Mouse (Mus musculus) CH12.LX (cell line): ENCODE measurements around the gene Kif18b. TPM values are rescaled to one million over a fixed set of nuclear protein-coding genes. Genes with fewer than 3 reads are reported as not detected.

Experiments used
- DNase-seq: peaks from one replicate; pipeline ENCODE4 v3.0.0-alpha.2; 2013; ENCODE audit errors: extremely low read depth
- H3K27ac ChIP-seq: 2 replicates; pipeline ENCODE4 v1.5.1; 2012; ENCODE audit warnings: low read depth, mild to moderate bottlenecking, control low read depth, moderate library complexity; ENCODE audit not compliant: insufficient read depth
- H3K27me3 ChIP-seq: replicated peaks from 2 replicates; pipeline ENCODE3; 2012; ENCODE audit warnings: inconsistent platforms
- H3K36me3 ChIP-seq, 2 experiments: replicated peaks in 1 of 2; 2 replicates each; pipeline versions ENCODE3 to v1.6.1; 2012; ENCODE audit warnings: inconsistent platforms in 1 of 2, low read length in 1 of 2, mild to moderate bottlenecking in 1 of 2, mixed read lengths in 1 of 2, moderate library complexity in 1 of 2; ENCODE audit not compliant: control insufficient read depth in 1 of 2, insufficient read depth in 1 of 2
- H3K4me1 ChIP-seq, 2 experiments: 2 replicates each; pipeline ENCODE4 v1.6.1; 2012; ENCODE audit warnings: inconsistent platforms in 1 of 2, moderate library complexity in 1 of 2; ENCODE audit not compliant: insufficient read depth in 2 of 2, control insufficient read depth in 1 of 2
- H3K4me2 ChIP-seq: 2 replicates; pipeline ENCODE4 v1.6.1; 2012; ENCODE audit warnings: low read depth, mild to moderate bottlenecking, control low read depth; ENCODE audit not compliant: poor library complexity, insufficient read depth, severe bottlenecking
- H3K4me3 ChIP-seq, 3 experiments: fragments of 150-350 bp in 1 of 3; sonication (generic) in 1 of 3; replicated peaks in 1 of 3; 2 replicates each; pipeline versions ENCODE3 to v1.5.1; 2011 to 2012; ENCODE audit warnings: low read depth in 2 of 3, low read length in 2 of 3, mild to moderate bottlenecking in 2 of 3, moderate library complexity in 2 of 3, control low read depth in 1 of 3, improper control_type of control experiment in 1 of 3, inconsistent platforms in 1 of 3, mixed read lengths in 1 of 3; ENCODE audit not compliant: poor library complexity in 1 of 3
- H3K79me2 ChIP-seq: replicated peaks from 2 replicates; pipeline ENCODE4 v1.6.1; 2012; ENCODE audit warnings: mild to moderate bottlenecking, moderate library complexity; ENCODE audit not compliant: control insufficient read depth, poor library complexity, insufficient read depth, severe bottlenecking; ENCODE audit errors: extremely low read depth
- H3K9ac ChIP-seq: 2 replicates; pipeline ENCODE4 v1.6.1; 2012; ENCODE audit warnings: low read depth, mild to moderate bottlenecking, control low read depth, moderate library complexity; ENCODE audit not compliant: insufficient read depth
- H3K9me3 ChIP-seq: replicated peaks from 2 replicates; pipeline ENCODE3; 2012; ENCODE audit warnings: low read length, inconsistent platforms, mixed read lengths
- CHD2 ChIP-seq: IDR thresholded peaks from 2 replicates; pipeline ENCODE4 v1.6.1; 2011; ENCODE audit warnings: low read length, improper control_type of control experiment
- ELF1 ChIP-seq: IDR thresholded peaks from 2 replicates; pipeline ENCODE4 v1.6.1; 2014; ENCODE audit warnings: low read depth, mild to moderate bottlenecking, inconsistent platforms, low read length, improper control_type of control experiment
- EP300 ChIP-seq: IDR thresholded peaks from 2 replicates; pipeline ENCODE4 v1.6.1; 2011; ENCODE audit warnings: low read length, improper control_type of control experiment
- JUN ChIP-seq: IDR thresholded peaks from 2 replicates; pipeline ENCODE4 v1.6.1; 2011; ENCODE audit warnings: low read depth, mild to moderate bottlenecking, low read length, improper control_type of control experiment, moderate library complexity; ENCODE audit not compliant: insufficient read depth
- JUND ChIP-seq: conservative IDR thresholded peaks from 2 replicates; pipeline ENCODE4 v1.6.1; 2011; ENCODE audit warnings: low read depth, low read length, improper control_type of control experiment
- KAT2A ChIP-seq: IDR thresholded peaks from 2 replicates; pipeline ENCODE4 v1.6.1; 2012; ENCODE audit warnings: low read length, improper control_type of control experiment, inconsistent platforms; ENCODE audit not compliant: insufficient replicate concordance
- MAX ChIP-seq: IDR thresholded peaks from 2 replicates; pipeline ENCODE4 v1.6.1; 2011; ENCODE audit warnings: low read length, improper control_type of control experiment
- MEF2A ChIP-seq: IDR thresholded peaks from 2 replicates; pipeline ENCODE4 v1.6.1; 2014; ENCODE audit warnings: low read depth, mild to moderate bottlenecking, inconsistent platforms, low read length, improper control_type of control experiment, borderline replicate concordance
- MXI1 ChIP-seq: IDR thresholded peaks from 2 replicates; pipeline ENCODE4 v1.6.1; 2011; ENCODE audit warnings: mild to moderate bottlenecking, low read depth, low read length, improper control_type of control experiment
- MYC ChIP-seq: IDR thresholded peaks from 2 replicates; pipeline ENCODE4 v1.6.1; 2011; ENCODE audit warnings: low read depth, mild to moderate bottlenecking, improper control_type of control experiment, low read length
- PAX5 ChIP-seq: IDR thresholded peaks from 2 replicates; pipeline ENCODE4 v1.6.1; 2012; ENCODE audit warnings: low read length, inconsistent platforms, mixed read lengths
- UBTF ChIP-seq: IDR thresholded peaks from 2 replicates; pipeline ENCODE4 v1.6.1; 2012; ENCODE audit warnings: low read depth, mild to moderate bottlenecking, inconsistent platforms, low read length, improper control_type of control experiment, moderate library complexity
- ZKSCAN1 ChIP-seq: IDR thresholded peaks from 2 replicates; pipeline ENCODE4 v1.6.1; 2012; ENCODE audit warnings: low read depth, inconsistent platforms, low read length, improper control_type of control experiment, borderline replicate concordance
- ZNF384 ChIP-seq: IDR thresholded peaks from 2 replicates; pipeline ENCODE4 v1.6.1; 2012; ENCODE audit warnings: low read depth, low read length, improper control_type of control experiment, inconsistent platforms
- dilution Hi-C: fragments of 300-500 bp; cut with MboI; formaldehyde crosslinking; loops from 2 replicates; pipeline ENCODE4 v1.14.3; 2020; ENCODE audit warnings: low sequenced_read_pairs; ENCODE audit not compliant: extremely low pct_unique_long_range_greater_than_20kb, extremely low pct_ligation_motif_present
- in situ Hi-C: fragments of 300-500 bp; cut with MboI; formaldehyde crosslinking; loops from 3 replicates; pipeline ENCODE4 v1.14.3; 2019; ENCODE audit warnings: low sequenced_read_pairs, low pct_ligation_motif_present, low pct_unique_long_range_greater_than_20kb, mixed read lengths
- polyA plus RNA-seq: library from polyadenylated mRNA; unstranded; fragments of >175 nt; gene quantifications from 2 replicates; pipeline ENCODE4 v1.2.1, GENCODE M21; 2012; ENCODE audit warnings: low read depth; ENCODE audit not compliant: insufficient read length
- total RNA-seq, 2 experiments: library from RNA; depleted of rRNA; stranded (reverse); fragments of 300-350 nt in 1 of 2; fragments of >200 nt in 1 of 2; gene quantifications; 2 replicates each; pipeline ENCODE4 v1.2.3; 2012 to 2014

Gene Kif18b
- total and polyA plus RNA-seq, 3 experiments, result 32.6 to 54.4 (median 54.0) TPM

DNA sequence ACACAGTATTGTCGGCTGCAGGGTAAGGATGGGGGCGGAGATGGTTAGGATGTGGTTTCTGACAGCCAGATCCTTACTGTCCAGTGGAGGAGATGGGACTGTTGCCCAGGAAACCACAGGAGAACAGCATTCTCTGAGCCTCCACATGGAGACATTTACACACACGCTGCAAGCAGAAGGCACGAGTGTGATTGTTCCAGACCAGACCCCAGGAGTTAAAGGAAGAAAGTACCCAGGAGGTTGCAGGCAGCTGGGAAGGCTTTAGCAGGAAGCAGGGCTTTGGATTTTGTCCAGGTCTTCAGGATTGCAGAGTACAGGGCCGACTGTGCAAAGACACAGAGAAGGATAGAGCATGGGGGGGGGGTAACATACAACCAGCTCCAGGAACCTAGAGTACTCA, 46.7 kb upstream of the Kif18b start:
- H3K4me1 ChIP-seq, result no peaks in the 10 kb centered on the region
- no peaks in the 10 kb centered on the region for H3K36me3 ChIP-seq
- no peak overlapping the region for H3K27ac ChIP-seq
- no peaks in the 10 kb centered on the region for H3K79me2 ChIP-seq
- H3K4me3 ChIP-seq, result no peak overlapping the region
- H3K4me2 ChIP-seq, result no peak overlapping the region
- dilution Hi-C loops (no loop called here), in situ Hi-C loops (no loop called here)
- peaks cover 2% of the 10 kb centered on the region for H3K9me3 ChIP-seq
- H3K27me3 ChIP-seq, result peaks cover 78% of the 10 kb centered on the region
- no peak for TF ChIP-seq EP300
- no peak for TF ChIP-seq ZKSCAN1
- TF ChIP-seq JUN, result no peak
- no peak for TF ChIP-seq ZNF384
- TF ChIP-seq MXI1, result no peak
- no peak for TF ChIP-seq MEF2A
- TF ChIP-seq MYC, result no peak
- TF ChIP-seq CHD2, result no peak
- H3K9ac ChIP-seq, result no peak overlapping the region
- no peak for DNase-seq

DNA sequence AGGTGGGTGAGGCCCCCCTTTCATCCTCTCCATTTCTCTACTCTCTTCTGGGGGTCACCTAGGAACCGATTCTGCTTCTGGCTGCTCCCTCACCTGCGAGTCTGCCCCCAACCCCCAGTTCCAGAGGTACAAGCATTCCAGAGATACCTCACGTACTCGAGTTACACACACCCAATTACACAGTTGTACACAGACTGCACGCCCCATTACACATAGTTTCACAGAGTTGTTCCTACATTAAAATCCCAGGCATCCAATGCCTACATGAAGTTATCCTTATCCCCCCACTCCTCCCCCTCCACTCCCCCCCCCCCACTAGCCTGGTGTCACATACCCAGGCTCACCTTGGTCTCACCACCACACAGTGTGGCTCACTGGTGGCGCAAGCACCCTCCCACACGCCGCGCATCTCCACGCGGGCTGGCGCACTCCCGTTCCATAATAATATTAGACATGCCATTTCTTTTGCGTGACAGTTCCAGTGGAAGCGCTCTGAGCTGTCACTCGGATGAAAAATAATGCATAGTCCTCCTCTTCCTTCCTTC, 39.7 kb upstream of the Kif18b start:
- Histone ChIP-seq H3K9ac (no peak overlapping the region), H3K27me3 (peaks cover 86% of the 10 kb centered on the region), H3K79me2 (no peaks in the 10 kb centered on the region), H3K4me1 (no peaks in the 10 kb centered on the region), H3K4me3 (no peak overlapping the region), H3K9me3 (no peaks in the 10 kb centered on the region), H3K36me3 (no peaks in the 10 kb centered on the region), H3K4me2 (no peak overlapping the region), H3K27ac (no peak overlapping the region)
- dilution Hi-C loops (no loop called here), in situ Hi-C loops (no loop called here)
- TF ChIP-seq KAT2A (no peak), PAX5 (no peak), MAX (no peak), UBTF (no peak), JUND (no peak), ELF1 (no peak)
- DNase-seq, result no peak
